Mouse (Mus musculus) heart, adult 2 months (tissue): ENCODE measurements around the gene Pik3ca.

Experiments used
- CTCF ChIP-seq: fragments of 200-600 bp; IDR thresholded peaks from 2 replicates; pipeline ENCODE4 v1.8.1; 2022; ENCODE audit warnings: antibody characterized with exemption, mild to moderate bottlenecking, moderate library complexity
- EP300 ChIP-seq: fragments of 200-500 bp; IDR thresholded peaks from 2 replicates; pipeline ENCODE4 v1.6.1; 2011; ENCODE audit warnings: low read depth, low read length, control low read depth; ENCODE audit not compliant: insufficient read depth
- POLR2A ChIP-seq: fragments of 200-500 bp; IDR thresholded peaks from 2 replicates; pipeline ENCODE4 v1.6.1; 2011; ENCODE audit warnings: mild to moderate bottlenecking, low read depth, low read length, control low read depth; ENCODE audit not compliant: insufficient read depth

GRCm38 (mm10) chr3:32468411-32468810 is 70.9 kb downstream of the Pik3ca start:
- no peak for TF ChIP-seq POLR2A
- no peak for TF ChIP-seq CTCF
- no peak for TF ChIP-seq EP300
